Mouse (Mus musculus): ENCODE results near the gene Mecom. TPM values are rescaled to one million over a fixed set of nuclear protein-coding genes. Genes with fewer than 3 reads are reported as not detected.

The Mecom gene
- polyA plus RNA-seq, 1 experiment from 2014 or later: 13.7 TPM

DNA sequence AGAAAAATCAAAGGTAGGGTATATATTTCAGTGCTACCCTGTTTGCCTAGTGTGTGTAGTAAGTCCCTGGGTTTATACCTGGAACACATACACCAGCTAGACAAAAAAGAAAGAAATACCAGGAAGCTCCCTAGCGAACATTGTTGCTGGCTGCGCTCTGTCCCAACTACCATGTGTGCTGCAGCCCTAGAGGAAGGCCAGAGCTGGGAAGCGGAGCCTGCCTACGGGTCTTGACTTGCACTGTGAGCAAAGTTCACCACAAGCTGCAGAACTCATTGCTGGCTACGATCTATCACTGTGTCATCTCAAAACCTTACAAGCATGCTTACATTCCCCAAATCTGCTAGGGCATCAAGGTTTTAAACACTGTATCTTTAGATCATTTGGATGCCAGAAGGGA, 597.0 kb downstream of the Mecom start:
- no peak for DNase-seq (ENCODE audit: low spot score)
- Histone ChIP-seq H3K4me2 (replicated peaks) (no peak overlapping the region), H3K4me3 (replicated peaks; ENCODE audit: low read length) (no peak overlapping the region), H3K9me3 (ENCODE audit: control insufficient read depth, low read length) (no peaks in the 10 kb centered on the region), H3K9ac (no peak overlapping the region), H3K36me3 (replicated peaks; ENCODE audit: control insufficient read depth, insufficient read depth) (no peaks in the 10 kb centered on the region), H3K4me1 (replicated peaks; ENCODE audit: control insufficient read depth, insufficient read depth, low read length) (no peaks in the 10 kb centered on the region), H3K27ac (no peak overlapping the region), H3K27me3 (ENCODE audit: control insufficient read depth, insufficient read depth, low read length) (no peaks in the 10 kb centered on the region)
- no peak for ATAC-seq (ENCODE audit: low FRiP score)
- 88% methylated on average over 5 of the region's 5 CpGs for WGBS

DNA sequence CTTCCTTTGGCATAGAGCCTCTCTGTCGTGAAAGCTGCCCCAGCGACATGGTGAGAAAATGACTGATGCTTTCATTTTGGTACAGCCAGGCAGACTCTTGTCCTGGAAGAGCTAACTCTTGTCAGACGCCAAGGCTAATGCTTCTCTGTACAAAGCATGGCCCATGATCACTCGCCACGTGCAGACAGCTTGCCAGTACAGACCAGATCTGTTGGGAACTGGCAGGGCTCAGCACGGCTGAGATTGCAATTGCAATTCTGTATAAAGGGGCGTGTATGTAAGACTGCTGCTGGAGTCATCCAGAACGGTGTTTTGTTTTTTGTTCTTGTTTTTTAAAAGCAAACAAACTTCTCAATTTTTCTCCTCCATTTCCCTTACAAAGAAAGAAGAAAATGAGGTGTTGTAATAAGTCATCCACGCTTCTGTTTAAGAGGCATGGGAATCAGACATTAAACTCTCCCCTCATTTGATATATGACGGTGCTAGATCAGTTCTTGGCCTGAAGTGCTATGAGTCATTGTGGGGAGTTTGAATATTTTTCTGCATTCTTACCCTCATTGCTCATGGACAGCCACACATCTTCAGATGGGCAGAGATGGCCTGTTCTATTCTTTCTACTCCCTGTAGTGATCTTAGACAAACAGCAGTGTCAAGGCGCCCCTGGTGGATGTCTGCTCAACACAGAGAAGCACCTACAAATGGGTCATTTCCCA, 644.1 kb downstream of the Mecom start:
- Histone ChIP-seq H3K27me3 (ENCODE audit: control insufficient read depth, insufficient read depth, low read length) (no peaks in the 10 kb centered on the region), H3K27ac (no peak overlapping the region), H3K9ac (no peak overlapping the region), H3K4me2 (replicated peaks) (no peak overlapping the region), H3K36me3 (replicated peaks; ENCODE audit: control insufficient read depth, insufficient read depth) (no peaks in the 10 kb centered on the region), H3K9me3 (ENCODE audit: control insufficient read depth, low read length) (0 out of 2 replicates have a peak, but pooled peaks cover under 1% of the 10 kb centered on the region), H3K4me3 (replicated peaks; ENCODE audit: low read length) (no peak overlapping the region), H3K4me1 (replicated peaks; ENCODE audit: control insufficient read depth, insufficient read depth, low read length) (no peaks in the 10 kb centered on the region)
- WGBS: 69% methylated on average over 11 of the region's 11 CpGs
- ATAC-seq (ENCODE audit: low FRiP score) (no peak), DNase-seq (ENCODE audit: low spot score) (no peak)

Other genes starting within 250 kb of the Mecom start
- gene Actrt3, start 51.9 kb upstream of the Mecom start, polyA plus RNA-seq (2014; fragmentation: Nextera tagmentation; extraction: Ambion mirVana): 0.65 and 0.74 TPM in 2 replicates
- gene Mynn, start 54.1 kb upstream of the Mecom start, polyA plus RNA-seq (2014; fragmentation: Nextera tagmentation; extraction: Ambion mirVana): 33.5 and 33.7 TPM in 2 replicates
- gene Lrriq4, start 96.5 kb upstream of the Mecom start, polyA plus RNA-seq (2014; fragmentation: Nextera tagmentation; extraction: Ambion mirVana): 0.08 TPM in 1 of 2 replicates, not detected in the other
- gene Lrrc34, start 99.9 kb upstream of the Mecom start, polyA plus RNA-seq (2014; fragmentation: Nextera tagmentation; extraction: Ambion mirVana): 1.7 and 2.9 TPM in 2 replicates
- gene Lrrc31, start 151.8 kb upstream of the Mecom start, polyA plus RNA-seq (2014; fragmentation: Nextera tagmentation; extraction: Ambion mirVana): not detected in 2 replicates
- not detected in 2 replicates for gene Samd7, start 198.3 kb upstream of the Mecom start, polyA plus RNA-seq (2014; fragmentation: Nextera tagmentation; extraction: Ambion mirVana)
- gene Sec62, start 244.9 kb upstream of the Mecom start, polyA plus RNA-seq (2014; fragmentation: Nextera tagmentation; extraction: Ambion mirVana): 90.4 and 95.6 TPM in 2 replicates

Data from hindbrain, embryonic 14.5 days (tissue).